Mouse (Mus musculus): ENCODE measurements at regions not wholly inside any gene's neighbourhood (a gene's known extent, or its start where the extent isn't known, plus 50 kb on each side); places are given as distances from the start of the nearest gene placed in this dataset.
A peak's percentile ranks its signal among the peaks of the same experiment; 100 is the strongest.
"Not testable (repeated sequence)": the region's sequence is repeated elsewhere in the genome, so short reads cannot be mapped to it uniquely, and the experiment has no call there.

DNA sequence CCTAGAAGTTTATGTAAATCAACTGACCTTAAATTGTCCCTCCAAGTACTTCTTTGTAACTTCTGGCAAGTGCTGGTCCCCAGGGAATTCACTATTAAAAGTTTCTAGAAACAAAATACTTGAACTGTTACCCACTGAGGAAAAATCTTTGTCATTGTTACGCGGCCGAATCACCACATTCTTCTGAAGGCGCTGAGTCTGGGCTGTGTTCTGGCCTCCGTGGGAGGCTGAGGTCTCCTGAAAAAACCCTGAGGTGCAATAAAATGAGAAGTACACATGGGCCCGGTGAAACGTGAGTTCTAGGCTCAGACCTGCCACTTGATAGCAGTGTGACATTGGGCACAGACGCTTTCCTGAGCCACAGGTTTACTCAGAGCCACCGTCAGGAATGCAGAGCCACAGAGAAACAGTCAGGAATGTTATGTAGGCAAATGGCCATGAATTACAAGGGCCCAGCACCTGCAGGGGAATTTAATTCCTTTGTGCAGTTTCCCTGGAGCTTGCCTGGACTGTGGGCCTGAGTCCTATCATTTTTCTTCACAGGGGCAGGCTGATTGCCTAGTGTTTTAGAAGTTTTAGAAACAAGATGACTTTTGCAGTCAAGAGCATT lies 171.1 kb upstream of the Arglu1 start:
- no peak for DNase-seq (ENCODE audit: low read depth)

DNA sequence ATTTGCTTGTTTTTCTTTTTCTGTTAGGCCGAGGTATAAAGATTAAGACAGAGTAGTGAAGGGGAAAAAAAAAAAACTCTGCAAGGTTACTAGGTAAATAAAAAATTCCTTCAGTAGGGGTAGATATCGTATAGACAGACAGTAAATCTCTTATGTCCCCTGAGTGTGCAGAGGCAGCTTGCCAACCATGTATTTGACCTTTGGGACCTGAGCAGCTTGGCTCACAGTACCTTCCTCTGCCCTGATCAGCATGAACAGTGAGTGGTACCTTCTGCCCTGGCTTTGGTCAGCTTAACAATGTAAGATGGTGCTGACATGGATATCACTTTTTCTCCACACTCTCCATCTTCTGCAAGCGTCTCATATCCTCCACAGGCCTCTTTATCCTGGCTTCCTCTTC lies 168.3 kb upstream of the Arglu1 start:
- TF ChIP-seq POLR2A (IDR thresholded peaks at IDR 0.05; ENCODE audit: borderline replicate concordance, extremely low read depth, insufficient read depth, insufficient read length, poor library complexity, severe bottlenecking) (no peak), CTCF (IDR thresholded peaks at IDR 0.05; ENCODE audit: borderline replicate concordance, extremely low read depth, insufficient read depth, insufficient read length) (no peak)
- DNase-seq (ENCODE audit: low read depth): no peak

More for the DNA sequence above, 171.1 kb upstream of the Arglu1 start:
- TF ChIP-seq POLR2A (IDR thresholded peaks at IDR 0.05; ENCODE audit: borderline replicate concordance, extremely low read depth, insufficient read depth, insufficient read length, poor library complexity, severe bottlenecking): no peak
- TF ChIP-seq CTCF (IDR thresholded peaks at IDR 0.05; ENCODE audit: borderline replicate concordance, extremely low read depth, insufficient read depth, insufficient read length): no peak

DNA sequence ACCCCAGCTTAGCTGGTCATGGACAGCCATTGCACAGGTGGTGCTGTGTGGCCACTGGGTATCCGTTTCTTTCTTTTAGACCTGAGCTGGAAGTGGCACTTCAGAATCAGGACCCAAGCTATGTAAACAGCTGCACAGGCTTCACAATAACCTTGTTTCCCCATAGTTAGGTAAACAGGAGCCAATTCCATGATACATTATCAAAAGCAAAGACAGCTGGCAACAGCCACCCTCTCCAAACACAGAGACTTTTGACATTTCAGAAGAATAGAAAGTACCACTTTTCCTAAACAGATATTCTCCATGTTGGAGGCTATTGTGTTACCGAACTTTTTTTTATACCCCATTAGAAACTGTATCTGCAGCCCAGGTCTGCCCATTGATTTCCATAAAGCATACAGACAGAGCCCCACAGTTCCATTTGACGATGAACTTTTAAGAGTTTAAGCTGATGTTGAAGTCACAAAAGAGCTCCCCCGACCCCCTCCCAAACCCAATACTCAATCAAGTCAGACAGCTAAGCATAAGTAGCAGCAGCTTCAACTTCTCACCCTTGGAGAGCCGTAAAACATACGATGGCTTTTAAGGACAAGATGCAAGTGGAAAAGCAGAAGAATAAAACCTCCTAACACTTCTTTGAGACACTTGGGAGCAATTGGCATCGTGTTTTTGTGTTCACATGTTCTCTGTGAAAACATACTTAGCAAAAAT lies 162.5 kb upstream of the Arglu1 start:
- TF ChIP-seq POLR2A (IDR thresholded peaks at IDR 0.05; ENCODE audit: borderline replicate concordance, extremely low read depth, insufficient read depth, insufficient read length, poor library complexity, severe bottlenecking) (no peak), CTCF (IDR thresholded peaks at IDR 0.05; ENCODE audit: borderline replicate concordance, extremely low read depth, insufficient read depth, insufficient read length) (no peak)
- DNase-seq (ENCODE audit: low read depth): peak; percentile 50

DNA sequence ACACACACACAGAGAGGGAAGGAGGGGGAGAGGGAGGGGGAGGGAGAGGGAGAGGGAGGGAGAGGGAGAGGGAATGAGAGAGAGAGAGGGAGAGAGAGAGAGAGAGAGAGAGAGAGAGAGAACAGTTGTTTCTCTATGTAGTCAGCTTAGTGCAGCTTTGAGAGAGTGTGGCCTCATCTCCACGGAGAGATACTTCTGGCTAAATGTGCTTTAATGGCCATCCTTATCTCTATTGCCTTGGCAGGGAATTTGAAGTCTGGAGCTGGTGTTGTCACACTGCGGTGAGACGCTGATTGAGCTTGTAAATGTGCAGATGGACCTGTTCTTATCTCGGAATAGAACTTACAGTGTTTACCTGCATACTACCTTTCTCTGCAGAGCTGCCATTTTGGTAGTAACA lies 160.9 kb upstream of the Arglu1 start:
- TF ChIP-seq POLR2A (IDR thresholded peaks at IDR 0.05; ENCODE audit: borderline replicate concordance, extremely low read depth, insufficient read depth, insufficient read length, poor library complexity, severe bottlenecking) (no peak), CTCF (IDR thresholded peaks at IDR 0.05; ENCODE audit: borderline replicate concordance, extremely low read depth, insufficient read depth, insufficient read length) (no peak)
- no peak for DNase-seq (ENCODE audit: low read depth)

DNA sequence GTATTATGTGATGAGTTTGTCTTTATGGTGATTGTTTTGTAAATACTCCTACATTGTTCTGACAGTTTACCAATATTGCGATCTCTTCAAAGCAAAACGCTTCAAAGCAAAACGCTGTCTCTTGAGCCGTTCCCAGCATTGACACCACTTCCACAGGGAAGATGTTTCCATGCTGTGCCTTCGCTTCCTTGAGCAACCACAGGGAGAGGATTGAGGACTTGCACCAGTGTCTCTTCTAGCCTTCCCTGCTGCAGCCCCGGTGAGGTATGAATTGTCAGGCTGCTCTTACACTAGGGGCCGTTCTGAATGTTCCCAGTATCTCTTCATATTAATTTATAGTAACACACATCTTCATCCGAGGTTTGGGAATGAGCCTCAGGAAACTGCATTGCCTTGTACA lies 160.4 kb upstream of the Arglu1 start:
- TF ChIP-seq CTCF (IDR thresholded peaks at IDR 0.05; ENCODE audit: borderline replicate concordance, extremely low read depth, insufficient read depth, insufficient read length) (no peak), POLR2A (IDR thresholded peaks at IDR 0.05; ENCODE audit: borderline replicate concordance, extremely low read depth, insufficient read depth, insufficient read length, poor library complexity, severe bottlenecking) (no peak)
- no peak for DNase-seq (ENCODE audit: low read depth)

DNA sequence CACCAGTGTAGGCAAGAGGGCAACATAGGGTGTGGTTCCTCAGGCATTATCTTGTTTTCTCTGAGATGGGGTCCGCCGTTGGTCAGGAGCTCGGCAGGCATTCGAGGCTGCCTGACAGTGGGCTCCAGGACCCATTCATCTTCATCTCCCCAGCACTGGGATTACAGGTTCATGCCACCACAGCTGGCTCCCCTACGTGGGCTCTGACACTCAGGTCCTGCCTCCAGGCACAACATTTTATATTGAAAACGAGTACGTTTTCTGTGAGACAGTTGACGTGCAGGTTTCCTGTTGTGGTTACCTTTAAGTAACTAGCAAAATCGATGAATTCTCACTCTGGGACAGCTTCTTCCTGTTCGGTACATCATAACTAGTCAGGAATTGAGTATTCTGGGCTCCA lies 157.3 kb upstream of the Arglu1 start:
- DNase-seq (ENCODE audit: low read depth): no peak
- no peak for TF ChIP-seq CTCF (IDR thresholded peaks at IDR 0.05; ENCODE audit: borderline replicate concordance, extremely low read depth, insufficient read depth, insufficient read length)
- TF ChIP-seq POLR2A (IDR thresholded peaks at IDR 0.05; ENCODE audit: borderline replicate concordance, extremely low read depth, insufficient read depth, insufficient read length, poor library complexity, severe bottlenecking): no peak

DNA sequence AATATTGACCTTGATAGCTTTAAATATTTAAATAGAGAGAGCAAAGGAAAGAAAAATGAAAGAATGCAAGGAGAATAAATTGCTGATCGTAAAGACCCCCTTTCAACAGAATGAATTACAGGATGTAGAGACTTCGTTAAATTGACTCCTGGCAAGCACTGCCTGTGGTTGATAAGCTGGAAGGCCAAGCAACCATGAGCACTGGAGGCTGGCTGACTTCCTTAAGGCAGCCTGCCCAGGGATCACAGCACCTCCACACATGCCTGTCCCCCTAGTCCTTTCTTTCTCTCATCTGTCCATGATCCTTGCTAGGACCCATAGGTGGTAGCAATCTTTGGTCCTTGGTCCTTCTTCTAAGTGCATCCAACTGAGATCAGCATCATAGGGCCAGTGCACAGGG lies 152.0 kb upstream of the Arglu1 start:
- no peak for TF ChIP-seq POLR2A (IDR thresholded peaks at IDR 0.05; ENCODE audit: borderline replicate concordance, extremely low read depth, insufficient read depth, insufficient read length, poor library complexity, severe bottlenecking)
- TF ChIP-seq CTCF (IDR thresholded peaks at IDR 0.05; ENCODE audit: borderline replicate concordance, extremely low read depth, insufficient read depth, insufficient read length): no peak
- DNase-seq (ENCODE audit: low read depth): no peak

DNA sequence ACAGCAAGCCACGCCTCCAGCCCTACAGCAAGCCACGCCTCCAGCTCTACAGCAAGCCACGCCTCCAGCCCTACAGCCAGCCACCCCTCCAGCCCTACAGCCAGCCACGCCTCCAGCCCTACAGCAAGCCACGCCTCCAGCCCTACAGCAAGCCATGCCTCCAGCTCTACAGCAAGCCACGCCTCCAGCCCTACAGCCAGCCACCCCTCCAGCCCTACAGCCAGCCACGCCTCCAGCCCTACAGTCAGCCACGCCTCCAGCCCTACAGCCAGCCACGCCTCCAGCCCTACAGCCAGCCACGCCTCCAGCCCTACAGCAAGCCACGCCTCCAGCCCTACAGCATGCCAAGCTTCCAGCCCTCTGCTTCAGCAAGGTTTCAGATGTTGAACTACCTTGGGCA lies 145.8 kb upstream of the Arglu1 start:
- not testable (repeated sequence) for DNase-seq (ENCODE audit: low read depth)

DNA sequence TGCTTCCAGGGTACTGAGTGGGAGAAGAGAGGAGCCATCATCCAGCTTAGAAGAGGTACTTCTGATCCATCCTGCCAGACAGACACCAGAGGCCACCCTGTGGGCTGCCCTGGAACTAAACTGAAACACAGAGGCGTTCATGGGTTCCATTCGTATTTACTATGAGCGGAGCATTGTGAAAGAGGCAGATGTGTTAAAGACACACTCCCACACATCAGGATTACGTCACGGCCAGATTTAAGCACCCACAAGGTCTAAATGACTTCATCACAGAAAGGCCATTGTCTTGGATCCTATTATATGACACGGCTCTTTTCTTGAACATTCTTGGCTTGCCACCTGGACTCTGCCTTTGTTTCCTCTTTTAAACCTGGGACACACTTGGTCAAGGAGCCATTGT lies 141.0 kb upstream of the Arglu1 start:
- no peak for DNase-seq (ENCODE audit: low read depth)
- TF ChIP-seq CTCF (IDR thresholded peaks at IDR 0.05; ENCODE audit: borderline replicate concordance, extremely low read depth, insufficient read depth, insufficient read length) (no peak), POLR2A (IDR thresholded peaks at IDR 0.05; ENCODE audit: borderline replicate concordance, extremely low read depth, insufficient read depth, insufficient read length, poor library complexity, severe bottlenecking) (no peak)

DNA sequence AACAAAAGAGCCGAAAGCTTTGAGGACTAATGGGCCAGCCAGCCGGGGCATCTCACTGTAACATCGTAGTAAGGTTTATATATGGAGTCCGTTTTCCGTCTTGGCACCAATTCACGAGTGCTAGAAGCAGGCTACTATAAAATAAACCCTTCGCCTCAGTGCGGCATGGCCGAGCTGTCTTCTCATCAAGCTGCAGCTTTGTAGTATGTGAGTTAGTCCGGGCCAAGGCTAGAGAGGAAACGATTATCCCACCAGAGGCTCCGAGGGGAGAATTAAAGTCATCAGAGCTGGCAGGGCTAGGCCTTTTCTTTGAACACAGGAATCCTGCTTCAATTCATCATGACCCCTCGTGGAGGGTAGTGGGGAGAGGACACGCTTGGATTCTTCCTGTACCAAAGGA lies 138.9 kb upstream of the Arglu1 start:
- TF ChIP-seq CTCF (IDR thresholded peaks at IDR 0.05; ENCODE audit: borderline replicate concordance, extremely low read depth, insufficient read depth, insufficient read length) (no peak), POLR2A (IDR thresholded peaks at IDR 0.05; ENCODE audit: borderline replicate concordance, extremely low read depth, insufficient read depth, insufficient read length, poor library complexity, severe bottlenecking) (no peak)
- peak; percentile 41 for DNase-seq (ENCODE audit: low read depth)

DNA sequence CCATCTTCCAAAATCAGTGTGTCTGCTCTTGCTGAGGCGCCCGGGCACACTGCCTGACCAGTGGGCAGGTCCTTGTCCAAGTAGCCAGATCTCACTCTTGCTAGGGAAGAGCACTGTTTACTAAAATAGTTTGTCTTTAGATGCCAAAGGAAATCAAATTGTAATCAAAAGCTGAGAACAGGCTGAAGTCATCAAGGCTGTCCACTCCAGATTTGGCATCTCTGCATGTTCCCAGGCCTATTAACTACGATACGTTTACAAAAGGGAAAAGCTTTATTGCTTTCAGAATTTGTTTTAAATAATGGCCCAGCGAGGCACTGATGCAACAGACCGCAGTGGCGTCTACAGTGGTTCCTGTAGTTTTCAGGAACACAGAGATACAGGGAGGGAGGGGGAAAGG lies 137.2 kb upstream of the Arglu1 start:
- DNase-seq (ENCODE audit: low read depth): no peak
- no peak for TF ChIP-seq CTCF (IDR thresholded peaks at IDR 0.05; ENCODE audit: borderline replicate concordance, extremely low read depth, insufficient read depth, insufficient read length)
- TF ChIP-seq POLR2A (IDR thresholded peaks at IDR 0.05; ENCODE audit: borderline replicate concordance, extremely low read depth, insufficient read depth, insufficient read length, poor library complexity, severe bottlenecking): no peak

DNA sequence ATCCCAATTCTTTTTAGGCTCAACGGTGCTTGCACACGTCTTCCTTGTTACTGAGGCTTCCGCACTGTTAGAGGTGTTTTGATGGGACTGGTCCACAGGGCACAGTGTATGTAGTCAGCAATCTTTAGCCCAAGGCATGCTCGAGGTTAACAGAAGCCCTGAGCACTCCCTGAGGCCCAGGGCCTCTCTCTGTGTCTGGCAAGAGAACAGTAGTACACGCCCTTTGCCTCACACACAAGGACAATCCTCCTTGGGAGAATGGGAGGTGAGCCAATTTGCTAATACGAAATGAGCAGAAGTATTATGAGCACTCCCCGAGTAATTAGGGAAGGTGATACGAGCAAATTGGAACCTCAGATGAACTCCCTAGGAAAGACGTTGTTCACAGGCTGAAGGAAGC lies 136.5 kb upstream of the Arglu1 start:
- peak; percentile 58 for DNase-seq (ENCODE audit: low read depth)
- TF ChIP-seq CTCF (IDR thresholded peaks at IDR 0.05; ENCODE audit: borderline replicate concordance, extremely low read depth, insufficient read depth, insufficient read length): no peak
- no peak for TF ChIP-seq POLR2A (IDR thresholded peaks at IDR 0.05; ENCODE audit: borderline replicate concordance, extremely low read depth, insufficient read depth, insufficient read length, poor library complexity, severe bottlenecking)
